Mouse (Mus musculus) right cerebral cortex, adult 18-20 months (tissue): ENCODE measurements at regions not wholly inside any gene's neighbourhood (a gene's known extent, or its start where the extent isn't known, plus 50 kb on each side); places are given as distances from the start of the nearest gene placed in this dataset.

Experiments
- DNase-seq: peaks from one replicate; pipeline ENCODE4 v3.0.0; 2022; ENCODE audit warnings: mixed read lengths

GRCm38 (mm10) chr3:51092079-51093028 lies 131.9 kb upstream of the Noct start:
- no peak for DNase-seq

GRCm38 (mm10) chr3:51095847-51096447 lies 128.3 kb upstream of the Noct start:
- peak; percentile 68 for DNase-seq

DNA sequence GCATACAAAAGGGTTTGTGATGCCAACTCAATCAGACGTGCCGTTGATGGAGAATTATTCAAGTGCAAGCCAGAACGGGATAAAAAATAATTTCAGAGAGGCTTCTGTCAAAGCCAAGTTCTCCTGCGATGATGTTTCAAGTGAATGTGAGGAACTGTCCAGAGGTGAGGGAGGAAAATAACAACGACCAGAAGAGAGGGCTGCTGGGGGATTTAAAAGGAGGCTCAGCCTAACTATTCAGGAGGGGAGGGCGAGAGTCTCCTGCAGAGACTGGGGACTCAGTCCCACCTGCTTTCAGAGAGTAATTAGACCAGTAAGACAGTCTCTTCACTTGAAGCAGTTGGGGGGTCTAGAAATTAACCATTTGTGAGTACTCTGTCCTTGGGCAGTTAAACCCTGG lies 127.7 kb upstream of the Noct start:
- no peak for DNase-seq

DNA sequence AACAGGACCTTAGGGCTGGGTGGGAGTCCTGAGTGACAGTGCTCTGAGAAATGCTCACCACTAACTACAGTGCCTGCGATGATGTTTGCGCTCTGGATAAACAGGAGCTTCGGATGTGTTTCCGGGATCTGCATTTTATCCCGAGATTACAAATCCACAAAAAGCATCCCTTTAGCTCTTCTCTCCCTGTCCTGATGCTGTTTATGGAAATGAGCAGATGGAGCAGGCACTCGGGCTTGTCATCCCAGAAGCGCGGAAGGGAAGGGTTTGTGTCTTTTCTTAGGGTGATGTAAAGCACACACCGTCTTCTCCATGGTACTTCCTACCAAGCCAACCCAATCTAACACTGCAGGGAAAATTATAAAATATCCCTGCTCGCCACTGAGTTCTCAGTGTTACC lies 126.9 kb upstream of the Noct start:
- peak; percentile 77 for DNase-seq

GRCm38 (mm10) chr3:51099966-51100365 lies 124.3 kb upstream of the Noct start:
- no peak for DNase-seq

GRCm38 (mm10) chr3:51108639-51109202 lies 115.5 kb upstream of the Noct start:
- no peak for DNase-seq

- no peak for DNase-seq
Measured at GRCm38 (mm10) chr3:51111241-51111640, 113.0 kb upstream of the Noct start.

GRCm38 (mm10) chr3:51112351-51112750 lies 111.9 kb upstream of the Noct start:
- no peak for DNase-seq

DNA sequence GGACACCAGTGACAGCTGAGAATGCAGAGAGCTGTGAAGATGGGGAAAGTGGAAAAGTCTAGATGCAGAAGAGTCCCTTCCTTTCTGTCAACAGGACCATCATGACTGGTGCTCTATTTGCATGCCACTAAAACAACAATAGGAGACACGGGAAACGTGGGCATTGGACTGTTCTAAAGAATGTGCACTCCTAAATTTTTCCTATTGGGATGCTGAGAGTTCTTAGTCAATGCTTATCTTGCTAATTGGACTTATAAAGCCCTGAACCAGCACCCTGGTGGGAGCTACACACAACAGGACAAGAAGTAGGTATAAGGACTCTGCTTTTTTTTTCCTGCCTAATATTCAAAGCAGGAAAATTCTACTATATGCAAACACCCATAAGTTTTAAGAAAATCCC lies 108.3 kb upstream of the Noct start:
- no peak for DNase-seq

GRCm38 (mm10) chr3:51118706-51119105 lies 105.5 kb upstream of the Noct start:
- no peak for DNase-seq

DNA sequence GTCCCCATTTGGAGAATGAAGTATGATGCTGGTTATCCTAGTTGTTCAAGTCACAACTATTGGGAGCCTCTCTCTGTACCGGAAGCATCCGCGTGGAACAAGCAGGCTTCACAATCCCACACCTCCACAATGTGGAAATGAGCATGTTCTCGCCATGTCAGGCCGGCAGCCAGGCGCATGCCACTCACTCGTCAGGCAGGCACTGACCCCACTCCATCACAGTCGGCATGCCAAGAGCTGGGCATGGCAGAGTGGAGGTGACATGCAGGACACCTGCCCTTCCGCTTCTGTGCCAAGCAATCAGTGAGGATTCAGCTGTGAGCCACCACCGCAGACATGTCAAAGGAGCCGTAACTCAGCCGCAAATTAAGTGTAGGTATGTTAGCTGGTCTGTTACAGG lies 103.7 kb upstream of the Noct start:
- DNase-seq = no peak

DNA sequence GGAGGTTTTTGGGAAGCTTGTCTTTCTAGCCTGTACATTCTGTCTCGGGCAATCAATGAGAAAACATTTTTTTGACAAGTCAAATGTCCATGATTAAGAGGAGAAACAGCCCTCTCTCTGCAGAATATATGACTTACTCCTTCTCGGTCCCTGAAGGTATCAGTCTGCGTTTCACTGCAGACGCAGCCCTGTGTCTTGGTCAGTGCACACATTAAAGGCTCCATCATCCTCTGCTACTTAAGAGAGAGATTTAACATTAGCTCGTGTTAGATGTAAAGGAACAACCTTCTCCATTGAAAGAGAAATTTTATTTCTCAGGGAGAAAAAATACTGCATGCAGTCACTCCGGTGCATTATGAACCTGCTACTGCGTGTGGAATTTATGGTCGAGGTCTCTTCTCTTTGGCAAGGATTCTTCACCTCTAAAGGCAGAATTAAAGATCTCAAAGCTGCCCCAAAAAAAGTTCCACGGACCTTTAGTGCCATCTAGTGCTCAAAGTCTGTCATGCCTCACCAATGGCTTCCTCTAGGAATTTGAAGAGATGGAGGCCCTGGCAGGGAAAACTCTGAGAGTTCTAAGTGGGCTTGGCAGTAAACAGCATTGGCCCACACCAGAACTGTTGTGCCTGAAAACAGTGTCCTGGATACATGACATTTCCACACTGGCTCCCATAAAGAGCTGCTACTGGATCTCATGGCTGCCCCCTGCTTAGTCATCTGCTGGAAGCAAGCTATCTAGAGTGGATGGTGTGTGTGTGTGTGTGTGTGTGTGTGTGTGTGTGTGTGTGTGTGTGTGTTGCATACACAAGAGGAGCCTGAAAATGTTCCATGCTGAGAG lies 102.3 kb upstream of the Noct start:
- DNase-seq = peak; percentile 71

- DNase-seq = no peak
Measured at GRCm38 (mm10) chr3:51122541-51122935, 101.7 kb upstream of the Noct start.

DNA sequence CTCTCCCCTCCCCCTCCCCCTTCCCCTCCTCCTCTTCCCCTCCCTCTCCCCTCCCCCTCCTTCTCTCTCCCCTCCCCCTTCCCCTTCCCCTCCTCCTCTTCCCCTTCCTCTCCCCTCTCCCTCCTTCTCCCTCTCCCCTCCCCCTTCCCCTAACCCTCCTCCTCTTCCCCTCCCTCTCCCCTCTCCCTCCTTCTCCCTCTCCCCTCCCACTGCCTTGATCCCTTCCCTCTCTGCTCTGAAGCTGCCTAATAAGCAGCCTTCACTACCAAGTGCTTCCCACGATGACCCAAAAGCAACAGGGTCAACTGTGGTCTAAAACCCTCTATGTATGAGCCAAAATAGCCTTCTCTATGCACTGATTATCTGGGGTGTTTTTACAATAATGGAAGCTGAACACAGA lies 96.4 kb upstream of the Noct start:
- DNase-seq = no peak

GRCm38 (mm10) chr3:51128491-51129155 lies 95.6 kb upstream of the Noct start:
- DNase-seq = no peak

GRCm38 (mm10) chr3:51130709-51131108 lies 93.5 kb upstream of the Noct start:
- no peak for DNase-seq

DNA sequence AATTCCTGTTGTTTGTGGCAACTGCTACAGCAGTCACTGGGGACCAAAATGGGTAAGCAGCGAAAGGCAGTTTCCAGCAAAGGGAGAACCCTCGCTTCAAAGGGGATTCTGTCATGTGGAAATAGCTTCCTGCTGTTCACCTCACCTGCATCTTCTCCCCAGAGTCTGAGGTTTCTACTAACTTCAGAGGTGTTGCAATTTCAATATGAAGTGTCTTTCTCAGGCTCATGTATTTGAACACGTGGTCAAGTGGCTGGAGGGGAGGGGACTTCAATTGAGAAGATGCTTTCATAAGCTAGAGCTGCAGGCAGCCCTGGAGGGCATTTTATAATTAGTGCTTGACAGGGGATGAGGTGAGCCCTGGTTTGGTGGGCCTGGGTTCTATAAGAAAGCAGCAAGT lies 92.9 kb upstream of the Noct start:
- no peak for DNase-seq

GRCm38 (mm10) chr3:51132736-51133135 lies 91.5 kb upstream of the Noct start:
- DNase-seq = no peak

DNA sequence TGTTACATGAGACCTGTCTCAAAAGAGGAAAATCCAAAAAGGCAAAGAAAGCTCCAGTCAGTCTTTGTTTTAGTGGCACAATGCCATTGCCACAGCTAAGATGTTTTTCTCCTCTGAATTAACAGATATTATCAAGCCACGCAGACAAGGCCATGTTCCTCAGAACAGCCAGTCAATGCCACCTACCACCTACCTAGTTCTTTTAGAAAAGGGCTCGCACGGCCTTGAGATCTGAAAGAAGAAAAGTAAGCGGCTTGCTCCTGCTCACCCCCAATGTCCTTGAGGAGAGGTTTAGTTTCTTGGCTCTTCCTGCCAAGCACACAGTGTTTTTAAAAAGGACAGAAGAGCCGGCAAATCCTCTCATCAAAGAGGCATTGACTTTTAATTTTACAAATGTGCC lies 88.7 kb upstream of the Noct start:
- no peak for DNase-seq

GRCm38 (mm10) chr3:51137730-51138312 lies 86.4 kb upstream of the Noct start:
- DNase-seq = no peak

DNA sequence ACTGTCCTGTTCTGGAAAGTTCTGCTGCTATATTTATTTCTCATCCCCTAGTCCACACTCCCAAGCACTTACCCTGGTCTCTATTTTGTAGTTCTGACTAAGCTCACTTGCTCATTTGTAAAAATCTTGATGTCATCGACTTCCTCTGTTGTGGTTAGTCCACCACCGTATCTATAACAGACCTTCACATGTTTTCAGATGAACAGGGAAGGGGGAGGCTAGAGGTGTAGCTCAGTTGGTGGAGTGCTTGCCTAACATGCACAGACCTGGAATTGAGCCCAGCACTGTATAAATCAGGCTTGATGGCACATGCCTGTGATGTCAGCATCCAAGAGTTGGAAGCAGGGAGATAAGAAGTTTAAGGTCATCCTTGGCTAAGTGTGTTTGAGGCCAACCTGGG lies 78.3 kb upstream of the Noct start:
- no peak for DNase-seq

DNA sequence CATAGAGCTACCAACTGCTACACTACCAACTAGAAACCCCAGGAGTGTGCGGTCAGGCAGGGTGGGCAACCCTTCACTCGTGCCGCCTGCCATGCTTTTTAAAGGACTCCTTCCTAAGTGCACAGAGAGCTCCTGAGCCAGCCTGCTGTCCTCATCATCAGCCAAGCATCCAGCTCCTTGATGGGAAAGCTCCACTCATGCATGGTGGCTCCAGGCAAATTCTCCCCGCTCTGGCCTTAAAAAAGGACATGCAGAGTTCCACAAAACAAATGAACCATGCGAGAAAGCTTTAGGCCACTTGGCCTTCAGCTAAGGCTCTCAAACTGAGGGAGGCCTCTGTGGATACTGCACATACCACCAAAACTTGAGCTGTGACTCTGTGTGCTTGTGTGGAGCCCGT lies 74.2 kb upstream of the Noct start:
- DNase-seq = no peak
